Mouse (Mus musculus) MEL (cell line): ENCODE results near the gene Zfp715.

Source experiments
- CHD2 ChIP-seq: IDR thresholded peaks from 2 replicates; pipeline ENCODE4 v1.6.1; 2011; ENCODE audit warnings: low read length, improper control_type of control experiment
- CTCF ChIP-seq, 3 experiments: IDR thresholded peaks in 2 of 3; conservative IDR thresholded peaks in 1 of 3; 2 replicates each; pipeline ENCODE4 v1.5.1; 2011 to 2012; ENCODE audit warnings: low read length in 3 of 3, low read depth in 2 of 3, mild to moderate bottlenecking in 2 of 3, improper control_type of control experiment in 1 of 3, inconsistent platforms in 1 of 3, mixed read lengths in 1 of 3, moderate library complexity in 1 of 3; ENCODE audit not compliant: control insufficient read depth in 1 of 3, insufficient read depth in 1 of 3, poor library complexity in 1 of 3, severe bottlenecking in 1 of 3
- EP300 ChIP-seq, 2 experiments: IDR thresholded peaks; 2 replicates each; pipeline ENCODE4 v1.6.1; 2011; ENCODE audit warnings: improper control_type of control experiment in 2 of 2, low read length in 2 of 2, low read depth in 1 of 2, mild to moderate bottlenecking in 1 of 2
- GATA1 ChIP-seq: IDR thresholded peaks from 2 replicates; pipeline ENCODE4 v1.6.1; 2011; ENCODE audit warnings: low read depth, low read length, improper control_type of control experiment
- MAX ChIP-seq: IDR thresholded peaks from 2 replicates; pipeline ENCODE4 v1.6.1; 2011; ENCODE audit warnings: low read length, improper control_type of control experiment
- MXI1 ChIP-seq: IDR thresholded peaks from 2 replicates; pipeline ENCODE4 v1.6.1; 2011; ENCODE audit warnings: mild to moderate bottlenecking, low read depth, low read length, improper control_type of control experiment
- MYC ChIP-seq: IDR thresholded peaks from 2 replicates; pipeline ENCODE4 v1.6.1; 2011; ENCODE audit warnings: low read depth, mild to moderate bottlenecking, low read length, improper control_type of control experiment, moderate library complexity
- NELFE ChIP-seq: IDR thresholded peaks from 2 replicates; pipeline ENCODE4 v1.6.1; 2011; ENCODE audit warnings: low read depth, low read length, improper control_type of control experiment
- POLR2A ChIP-seq, 2 experiments: IDR thresholded peaks; 2 replicates each; pipeline ENCODE4 v1.6.1; 2011 to 2012; ENCODE audit warnings: low read length in 2 of 2, mild to moderate bottlenecking in 2 of 2, control low read depth in 1 of 2, improper control_type of control experiment in 1 of 2, low read depth in 1 of 2, moderate library complexity in 1 of 2; ENCODE audit not compliant: control insufficient read depth in 1 of 2, insufficient read depth in 1 of 2, poor library complexity in 1 of 2
- POLR2AphosphoS2 ChIP-seq: IDR thresholded peaks from 2 replicates; pipeline ENCODE4 v1.6.1; 2011; ENCODE audit warnings: low read length, improper control_type of control experiment
- RCOR1 ChIP-seq: IDR thresholded peaks from 2 replicates; pipeline ENCODE4 v1.6.1; 2012; ENCODE audit warnings: low read depth, mild to moderate bottlenecking, inconsistent platforms, low read length, improper control_type of control experiment
- SIN3A ChIP-seq: IDR thresholded peaks from 2 replicates; pipeline ENCODE4 v1.6.1; 2012; ENCODE audit warnings: low read length, improper control_type of control experiment, inconsistent platforms
- TCF12 ChIP-seq: IDR thresholded peaks from 2 replicates; pipeline ENCODE4 v1.6.1; 2014; ENCODE audit warnings: low read depth, mild to moderate bottlenecking, inconsistent platforms, low read length, improper control_type of control experiment, moderate library complexity
- ZKSCAN1 ChIP-seq: IDR thresholded peaks from 2 replicates; pipeline ENCODE4 v1.6.1; 2012; ENCODE audit warnings: low read depth, mild to moderate bottlenecking, inconsistent platforms, low read length, improper control_type of control experiment, moderate library complexity

DNA sequence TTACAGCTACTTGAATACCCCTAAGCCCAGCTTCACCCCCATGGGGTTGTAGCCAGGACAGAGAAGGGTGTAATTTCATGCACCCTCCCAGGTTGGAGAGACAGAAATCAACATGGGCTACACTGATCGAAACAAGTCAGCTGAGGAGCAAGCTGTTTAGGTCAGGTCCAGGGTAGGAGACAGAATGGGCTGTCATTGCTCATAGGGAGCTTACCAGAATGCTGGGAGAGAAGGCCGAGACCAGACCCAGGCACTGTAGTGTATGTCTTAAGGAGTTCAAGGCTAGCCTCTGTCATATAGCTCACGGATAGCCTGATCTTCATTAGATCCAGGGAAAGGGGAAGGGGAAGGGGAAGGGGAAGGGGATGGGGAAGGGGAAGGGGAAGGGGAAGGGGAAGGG is 30.6 kb downstream of the Zfp715 start:
- no peak for TF ChIP-seq MYC
- TF ChIP-seq MXI1 = no peak
- no peak for TF ChIP-seq CTCF (IDR thresholded peaks at IDR 0.05 in 2 of 3, conservative IDR thresholded peaks at IDR 0.05 in 1 of 3; ENCODE audit: control insufficient read depth in 1 of 3, insufficient read depth in 1 of 3, low read depth in 2 of 3, low read length in 3 of 3, poor library complexity in 1 of 3, severe bottlenecking in 1 of 3)
- no peak for TF ChIP-seq POLR2AphosphoS2
- no peak for TF ChIP-seq TCF12
- TF ChIP-seq ZKSCAN1 = no peak
- no peak for TF ChIP-seq CHD2
- no peak for TF ChIP-seq SIN3A
- no peak for TF ChIP-seq GATA1
- no peak for TF ChIP-seq NELFE
- TF ChIP-seq EP300 (IDR thresholded peaks at IDR 0.05; ENCODE audit: low read depth in 1 of 2, low read length in 2 of 2) = no peak
- TF ChIP-seq POLR2A (IDR thresholded peaks at IDR 0.05; ENCODE audit: control insufficient read depth in 1 of 2, insufficient read depth in 1 of 2, low read depth in 1 of 2, low read length in 2 of 2, poor library complexity in 1 of 2) = no peak
- TF ChIP-seq MAX = no peak
- no peak for TF ChIP-seq RCOR1
